Mouse (Mus musculus): ENCODE measurements around the gene Lypd6b.

DNA sequence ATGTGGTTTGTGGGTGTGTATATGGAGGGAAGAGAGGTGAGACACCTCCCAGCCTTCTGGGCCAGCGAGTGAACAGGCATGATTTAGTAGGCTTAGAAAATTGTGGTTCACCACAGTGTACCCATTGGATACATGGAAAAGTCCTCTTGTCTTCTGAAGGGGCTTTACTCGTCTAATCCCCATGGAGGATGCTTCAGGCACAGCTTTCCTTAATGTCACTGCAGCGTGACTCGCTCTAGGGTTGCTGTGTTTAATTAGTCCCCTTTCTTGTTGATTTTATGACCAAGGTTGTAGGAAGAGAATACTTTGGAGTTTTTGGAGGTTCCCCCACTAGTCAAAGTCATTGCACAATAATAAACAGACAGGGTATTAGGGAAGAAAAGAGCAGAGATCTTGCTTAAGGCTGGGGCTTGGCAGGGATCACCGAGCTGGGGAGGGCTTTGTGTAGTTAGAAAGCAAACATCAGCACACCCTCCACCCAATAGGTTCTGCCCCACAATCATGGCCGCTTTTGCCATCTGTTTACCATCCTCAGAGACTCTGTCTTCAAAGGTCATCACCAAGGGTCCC, 122.4 kb downstream of the Lypd6b start:
- TF ChIP-seq POLR2A (IDR thresholded peaks at IDR 0.05; ENCODE audit: extremely low read depth, insufficient read depth, low read length) (no peak), CTCF (IDR thresholded peaks at IDR 0.05; ENCODE audit: low read depth, low read length) (no peak)
